ENCODE assay signal across 19 mouse cellular contexts in genomic region chr15:91445399-91445798, GRCm38 (mm10).
A peak's percentile ranks its signal among the peaks of the same experiment; 100 is the strongest.
DNase-seq lines count a peak whose midpoint lies in the region; ATAC-seq and TF ChIP-seq lines count a peak whose summit lies in the region.
"Had no signal": no experiment of that assay in that cellular context is flagged by ENCODE, and none has a peak within 500 bp of the region (broad histone marks: within the 10 kb centered on the region; RNA-seq: fewer than 3 reads in every experiment).

No protein-coding gene starts in this region.

- no peaks in the 10 kb centered on the region for H3K4me1 ChIP-seq in liver, postnatal 0 days (ENCODE audit: insufficient read depth)
- no peaks in the 10 kb centered on the region for H3K4me1 ChIP-seq in forebrain, embryonic 12.5 days
- H3K4me1 ChIP-seq in intestine, postnatal 0 days (replicated peaks; ENCODE audit: control insufficient read depth, insufficient read depth, low read length), result no peaks in the 10 kb centered on the region
- H3K4me1 ChIP-seq: forebrain, embryonic 10.5 days; hindbrain, embryonic 13.5 days; limb, embryonic 12.5 days; neural tube, embryonic 15.5 days had no signal

- H3K4me2 ChIP-seq in liver, postnatal 0 days (ENCODE audit: low read depth, low read length), result no peak overlapping the region
- no peak overlapping the region for H3K4me2 ChIP-seq in forebrain, embryonic 12.5 days
- no peak overlapping the region for H3K4me2 ChIP-seq in intestine, postnatal 0 days (replicated peaks; ENCODE audit: low read depth)
- H3K4me2 ChIP-seq: hindbrain, embryonic 13.5 days; limb, embryonic 12.5 days; midbrain, embryonic 12.5 days; neural tube, embryonic 15.5 days had no signal

- no peak for TF ChIP-seq EP300 in liver, postnatal 0 days (IDR thresholded peaks at IDR 0.05; ENCODE audit: low read depth)

- no peak overlapping the region for H3K4me3 ChIP-seq in layer of hippocampus, adult 2 months
- H3K4me3 ChIP-seq in liver, postnatal 0 days (ENCODE audit: low read depth, low read length), result no peak overlapping the region
- H3K4me3 ChIP-seq in forebrain, embryonic 12.5 days (replicated peaks), result no peak overlapping the region
- H3K4me3 ChIP-seq in intestine, postnatal 0 days (ENCODE audit: low read depth, low read length), result no peak overlapping the region
- H3K4me3 ChIP-seq: forebrain, embryonic 10.5 days; heart, adult 2 months; hindbrain, embryonic 13.5 days; limb, embryonic 12.5 days; midbrain, embryonic 12.5 days; neural tube, embryonic 15.5 days had no signal

- H3K27me3 ChIP-seq in liver, postnatal 0 days (ENCODE audit: insufficient read depth, low read length), result no peaks in the 10 kb centered on the region
- no peaks in the 10 kb centered on the region for H3K27me3 ChIP-seq in forebrain, embryonic 12.5 days
- H3K27me3 ChIP-seq in intestine, postnatal 0 days (replicated peaks; ENCODE audit: control insufficient read depth, insufficient read depth, low read length), result no peaks in the 10 kb centered on the region
- H3K27me3 ChIP-seq: hindbrain, embryonic 13.5 days; limb, embryonic 12.5 days; midbrain, embryonic 12.5 days; neural tube, embryonic 15.5 days had no signal

- no peak for ATAC-seq in liver, postnatal 0 days
- ATAC-seq in forebrain, embryonic 12.5 days (ENCODE audit: low FRiP score), result no peak
- no peak for ATAC-seq in intestine, postnatal 0 days
- ATAC-seq: intestine, embryonic 16.5 days had no signal

- no peaks in the 10 kb centered on the region for H3K9me3 ChIP-seq in liver, postnatal 0 days (ENCODE audit: low read length)
- 0 out of 2 replicates have a peak, but pooled peaks cover 4% of the 10 kb centered on the region for H3K9me3 ChIP-seq in forebrain, embryonic 12.5 days
- no peaks in the 10 kb centered on the region for H3K9me3 ChIP-seq in intestine, postnatal 0 days (ENCODE audit: control insufficient read depth)

- peak in 1 of 2 experiments; percentile 15 for DNase-seq in layer of hippocampus, adult 2 months (ENCODE audit: low spot score in 2 of 2)
- DNase-seq in layer of hippocampus, postnatal 25 days (ENCODE audit: extremely low spot score in 1 of 2, low spot score in 1 of 2), result no peak
- peak; percentile 47 for DNase-seq in cerebellum, adult 8-10 months
- peak; percentile 58 to 63 for DNase-seq in left cerebral cortex, adult 18-20 months (ENCODE audit: low spot score in 2 of 2)
- peak; percentile 6 for DNase-seq in right cerebral cortex, postnatal 14 days
- DNase-seq in liver, postnatal 0 days, result no peak
- DNase-seq: adrenal gland, adult 2 months; heart, adult 2 months; kidney, postnatal 14 days; lung, postnatal 36 days; retina, postnatal 1 day had no signal

- no peak for TF ChIP-seq CTCF in layer of hippocampus, adult 2 months (conservative IDR thresholded peaks at IDR 0.05)
- no peak for TF ChIP-seq CTCF in liver, postnatal 0 days (IDR thresholded peaks at IDR 0.05; ENCODE audit: low read depth)
- TF ChIP-seq CTCF in intestine, postnatal 0 days (IDR thresholded peaks at IDR 0.05; ENCODE audit: low read depth), result no peak

- peak overlapping the region; percentile 1; the same call in 1 of the 2 replicates for H3K27ac ChIP-seq in layer of hippocampus, adult 2 months
- H3K27ac ChIP-seq in liver, postnatal 0 days (ENCODE audit: low read depth), result no peak overlapping the region
- H3K27ac ChIP-seq in forebrain, embryonic 12.5 days, result no peak overlapping the region
- H3K27ac ChIP-seq in intestine, postnatal 0 days (ENCODE audit: low read depth, low read length), result no peak overlapping the region
- H3K27ac ChIP-seq: forebrain, embryonic 10.5 days; heart, adult 2 months; hindbrain, embryonic 13.5 days; limb, embryonic 12.5 days; midbrain, embryonic 12.5 days; neural tube, embryonic 15.5 days had no signal

- no peak overlapping the region for H3K9ac ChIP-seq in liver, postnatal 0 days (replicated peaks)
- H3K9ac ChIP-seq in forebrain, embryonic 12.5 days, result no peak overlapping the region
- no peak overlapping the region for H3K9ac ChIP-seq in intestine, postnatal 0 days (ENCODE audit: low read depth, low read length)
- H3K9ac ChIP-seq: hindbrain, embryonic 13.5 days; limb, embryonic 12.5 days; midbrain, embryonic 12.5 days; neural tube, embryonic 15.5 days had no signal

- WGBS in liver, postnatal 0 days (ENCODE audit: insufficient replicate concordance), result 82% methylated on average over 6 of the region's 6 CpGs
- WGBS in forebrain, embryonic 12.5 days, result 91% methylated on average over 6 of the region's 6 CpGs
- WGBS in intestine, postnatal 0 days, result 83% methylated on average over 6 of the region's 6 CpGs

- H3K36me3 ChIP-seq in liver, postnatal 0 days (replicated peaks; ENCODE audit: insufficient read depth, low read length), result no peaks in the 10 kb centered on the region
- no peaks in the 10 kb centered on the region for H3K36me3 ChIP-seq in forebrain, embryonic 12.5 days (replicated peaks)
- H3K36me3 ChIP-seq in intestine, postnatal 0 days (ENCODE audit: control insufficient read depth, insufficient read depth), result no peaks in the 10 kb centered on the region
- H3K36me3 ChIP-seq: forebrain, embryonic 10.5 days; hindbrain, embryonic 13.5 days; limb, embryonic 12.5 days; midbrain, embryonic 12.5 days; neural tube, embryonic 15.5 days had no signal

Comparison
In these comparisons a context has a peak if more than half of its experiments do, and no peak if none do; other contexts are left out.
1. DNase-seq: peak in cerebellum, adult 8-10 months (single experiment), left cerebral cortex, adult 18-20 months (2 of 2) and right cerebral cortex, postnatal 14 days (single experiment); none in layer of hippocampus, postnatal 25 days (0 of 2) and liver, postnatal 0 days (single experiment).